Mouse (Mus musculus) bone marrow macrophage, adult 2 months (primary cell): ENCODE results near the gene Mocs1.

Experiments used
- CTCF ChIP-seq: IDR thresholded peaks from 2 replicates; pipeline ENCODE4 v1.5.1; 2012; ENCODE audit warnings: low read depth, mild to moderate bottlenecking, low read length, moderate library complexity
- POLR2A ChIP-seq: IDR thresholded peaks from 2 replicates; pipeline ENCODE4 v1.6.1; 2012; ENCODE audit warnings: mild to moderate bottlenecking, low read depth, low read length, borderline replicate concordance

- TF ChIP-seq POLR2A (no peak), CTCF (no peak)
These were observed 10.8 kb downstream of the Mocs1 start for GRCm38 (mm10) chr17:49438822-49439574.
